In genomic region chr6:83349274-83349958, GRCm38 (mm10) we compare ENCODE assay signal across 8 mouse cellular contexts. TPM values are rescaled to one million over a fixed set of nuclear protein-coding genes. Genes with fewer than 3 reads are reported as not detected.
A peak's percentile ranks its signal among the peaks of the same experiment; 100 is the strongest.
DNase-seq lines count a peak whose midpoint lies in the region; ATAC-seq and TF ChIP-seq lines count a peak whose summit lies in the region.

No protein-coding gene starts in this region.

- H3K4me1 ChIP-seq in ES-E14 (ENCODE audit: control insufficient read depth in 2 of 2, insufficient read depth in 2 of 2, low read length in 2 of 2, poor library complexity in 1 of 2) = peaks cover 0 to 4% of the 10 kb centered on the region in 2 experiments; a peak in 1 of 4 replicates
- peaks cover 16% of the 10 kb centered on the region for H3K4me1 ChIP-seq in forebrain, embryonic 15.5 days
- peaks cover 9% of the 10 kb centered on the region for H3K4me1 ChIP-seq in neural tube, embryonic 14.5 days (ENCODE audit: control insufficient read depth, insufficient read depth, low read length)

- H3K36me3 ChIP-seq in ES-E14 (ENCODE audit: control insufficient read depth, insufficient read depth, low read length, poor library complexity, severe bottlenecking) = peaks cover 6% of the 10 kb centered on the region
- H3K36me3 ChIP-seq in forebrain, embryonic 15.5 days = peaks cover 15% of the 10 kb centered on the region
- 0 out of 2 replicates have a peak, but pooled peaks cover 3% of the 10 kb centered on the region for H3K36me3 ChIP-seq in neural tube, embryonic 14.5 days (ENCODE audit: control insufficient read depth, insufficient read depth, low read length)

- no peaks in the 10 kb centered on the region for H3K9me3 ChIP-seq in ES-E14 (ENCODE audit: control insufficient read depth, insufficient read depth, low read depth, low read length)
- no peaks in the 10 kb centered on the region for H3K9me3 ChIP-seq in forebrain, embryonic 15.5 days
- H3K9me3 ChIP-seq in neural tube, embryonic 14.5 days (ENCODE audit: control insufficient read depth, low read length) = no peaks in the 10 kb centered on the region

- H3K4me2 ChIP-seq in forebrain, embryonic 15.5 days (replicated peaks) = peak overlapping the region; percentile 81
- peak overlapping the region; percentile 83 for H3K4me2 ChIP-seq in neural tube, embryonic 14.5 days (ENCODE audit: low read depth, low read length)

- H3K4me3 ChIP-seq in ES-E14 (ENCODE audit: insufficient read depth in 1 of 2, low read depth in 1 of 2, low read length in 2 of 2, poor library complexity in 1 of 2, severe bottlenecking in 1 of 2) = peak overlapping the region; percentile 84 to 89
- H3K4me3 ChIP-seq in forebrain, embryonic 15.5 days = peak overlapping the region; percentile 91
- H3K4me3 ChIP-seq in neural tube, embryonic 14.5 days (ENCODE audit: low read depth, low read length) = peak overlapping the region; percentile 82

- intact Hi-C loops in heart, postnatal 25 days (cut with DNase I) = no loop called here

- WGBS in forebrain, embryonic 15.5 days = 1% methylated on average over 40 of the region's 53 CpGs
- under 1% methylated on average over 53 of the region's 53 CpGs for WGBS in neural tube, embryonic 14.5 days

- H3K27me3 ChIP-seq in forebrain, embryonic 15.5 days = no peaks in the 10 kb centered on the region
- no peaks in the 10 kb centered on the region for H3K27me3 ChIP-seq in neural tube, embryonic 14.5 days (ENCODE audit: control insufficient read depth, insufficient read depth, low read length)

- in situ Hi-C loops in ES-E14 (cut with MboI; ENCODE audit: low sequenced_read_pairs in 2 of 2, unreplicated experiment in 2 of 2) = no loop called here

- peak; percentile 67 for DNase-seq in ES-E14 (ENCODE audit: low read depth, low spot score)
- DNase-seq in cerebellum, adult 11-12 months = peak; percentile 90
- DNase-seq in heart, postnatal 25 days (ENCODE audit: low spot score) = peak; percentile 76
- DNase-seq in layer of hippocampus, adult 18-20 months (ENCODE audit: low spot score in 2 of 2) = peak; percentile 85 to 90
- peak; percentile 88 to 91 for DNase-seq in lung, adult 18-20 months
- peak; percentile 97 for DNase-seq in testis, postnatal 10 days (ENCODE audit: low spot score)

- H3K27ac ChIP-seq in ES-E14 (ENCODE audit: insufficient read depth, low read depth, low read length, poor library complexity, severe bottlenecking) = no peak overlapping the region
- no peak overlapping the region for H3K27ac ChIP-seq in forebrain, embryonic 15.5 days (replicated peaks)
- peak overlapping the region; percentile 57 for H3K27ac ChIP-seq in neural tube, embryonic 14.5 days (ENCODE audit: low read depth, low read length)

- peak overlapping the region; percentile 87 for H3K9ac ChIP-seq in ES-E14 (ENCODE audit: insufficient read depth, low read depth, low read length, poor library complexity, severe bottlenecking)
- peak overlapping the region; percentile 94 for H3K9ac ChIP-seq in forebrain, embryonic 15.5 days (replicated peaks)
- peak overlapping the region; percentile 95 for H3K9ac ChIP-seq in neural tube, embryonic 14.5 days (replicated peaks; ENCODE audit: low read depth, low read length)

- peak; percentile 95 for ATAC-seq in forebrain, embryonic 15.5 days (replicated peaks)
- peak; percentile 95 for ATAC-seq in neural tube, embryonic 14.5 days (ENCODE audit: low read depth)

TF ChIP-seq in ES-E14, 5 proteins besides CTCF, POLR2A, EP300 and RAD21:
- TF ChIP-seq HCFC1 (IDR thresholded peaks at IDR 0.05; ENCODE audit: borderline replicate concordance, insufficient read depth, low read length) (peak; percentile 53; the same call in 1 of the 2 replicates), ZNF384 (IDR thresholded peaks at IDR 0.05; ENCODE audit: low read depth, low read length) (no peak)

RNA-seq across cellular contexts. Expression of gene Bola3, which starts 0.5 kb away (rescaled TPM):
- 13.1 and 24.5 TPM in 2 replicates for total RNA-seq in ES-E14 (2012; rRNA removed)
- polyA plus RNA-seq in forebrain, embryonic 15.5 days (2015; fragmentation: Nextera tagmentation; extraction: Ambion mirVana) = 58.8 and 59.7 TPM in 2 replicates
- total RNA-seq in heart, postnatal 25 days (2021) = 100 to 1,000 TPM; 371 to 393 TPM
- total RNA-seq in layer of hippocampus, adult 18-20 months (2021) = 10 to 100 TPM; 47.1 to 58.9 TPM
- polyA plus RNA-seq in neural tube, embryonic 14.5 days (2014; fragmentation: Nextera tagmentation; extraction: Ambion mirVana) = 57.3 and 57.5 TPM in 2 replicates

RNA-seq across cellular contexts. Expression of gene Mob1a, which starts 23.6 kb away (rescaled TPM):
- 32.9 and 53.4 TPM in 2 replicates for total RNA-seq in ES-E14 (2012; rRNA removed)
- polyA plus RNA-seq in forebrain, embryonic 15.5 days (2015; fragmentation: Nextera tagmentation; extraction: Ambion mirVana) = 32.4 and 32.8 TPM in 2 replicates
- 10 to 100 TPM; 24.9 to 25.0 TPM for total RNA-seq in heart, postnatal 25 days (2021)
- 10 to 100 TPM; 19.2 to 20.5 TPM for total RNA-seq in layer of hippocampus, adult 18-20 months (2021)
- 22.3 and 32.2 TPM in 2 replicates for polyA plus RNA-seq in neural tube, embryonic 14.5 days (2014; fragmentation: Nextera tagmentation; extraction: Ambion mirVana)

RNA-seq across cellular contexts. Expression of gene Mthfd2, which starts 23.7 kb away (rescaled TPM):
- 73.0 and 80.4 TPM in 2 replicates for total RNA-seq in ES-E14 (2012; rRNA removed)
- polyA plus RNA-seq in forebrain, embryonic 15.5 days (2015; fragmentation: Nextera tagmentation; extraction: Ambion mirVana) = 25.4 and 25.6 TPM in 2 replicates
- total RNA-seq in heart, postnatal 25 days (2021) = 1 to 10 TPM; 2.4 to 2.6 TPM
- 1 to 10 TPM; 6.6 to 7.1 TPM for total RNA-seq in layer of hippocampus, adult 18-20 months (2021)
- polyA plus RNA-seq in neural tube, embryonic 14.5 days (2014; fragmentation: Nextera tagmentation; extraction: Ambion mirVana) = 28.7 and 30.7 TPM in 2 replicates

Comparison
In these comparisons a context has a peak if more than half of its experiments do, and no peak if none do; other contexts are left out.
1. RNA of gene Bola3, which starts 0.5 kb away (total RNA-seq): 371 to 393 TPM in heart, postnatal 25 days; 47.1 to 58.9 TPM in layer of hippocampus, adult 18-20 months and 13.1 to 24.5 TPM in ES-E14; every median in the first group is over 4 times any median in the second.
2. Peak in every context shown above with its lines, with median percentiles within 50 percentile points of each other: DNase-seq, H3K4me3 ChIP-seq and H3K9ac ChIP-seq.